Mouse (Mus musculus) megakaryocyte, embryonic 14.5 days (primary cell): ENCODE data around the gene Slc39a11.

Experiments used
- FLI1 ChIP-seq: IDR thresholded peaks from 2 replicates; pipeline ENCODE4 v1.6.1; 2012; ENCODE audit warnings: low read length, inconsistent platforms, mixed read lengths
- GATA1 ChIP-seq: IDR thresholded peaks from 3 replicates; pipeline ENCODE4 v1.6.1; 2012; ENCODE audit warnings: mixed read lengths, low read length, inconsistent platforms, borderline replicate concordance

DNA sequence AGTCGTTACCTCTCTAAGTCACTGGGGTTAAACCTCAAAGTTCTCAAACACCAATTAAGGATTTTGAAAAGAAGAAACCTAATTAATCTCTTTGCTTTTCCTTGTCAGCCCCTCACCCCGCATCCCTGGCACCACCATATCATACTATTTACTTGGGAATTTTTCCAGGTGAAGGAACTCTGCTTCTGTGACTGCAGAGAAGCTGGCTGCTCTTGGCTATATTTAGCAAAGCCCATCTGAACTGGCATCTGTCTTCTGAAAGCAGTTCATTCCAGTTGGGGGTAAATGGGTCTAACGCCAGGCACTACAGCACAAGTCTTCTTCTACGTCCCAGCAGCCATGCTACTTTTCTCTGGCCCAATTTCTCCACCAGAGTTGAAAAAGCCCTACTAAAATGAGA, 23.7 kb upstream of the Slc39a11 start:
- no peak for TF ChIP-seq GATA1
- TF ChIP-seq FLI1, result no peak
